Mouse (Mus musculus) adrenal gland (tissue): ENCODE results near the gene Pde4b.

Experiments
- intact Hi-C: fragments of 180-260 bp; cut with DNase I; formaldehyde crosslinking; loops from one replicate; pipeline ENCODE4 v1.15.1; 2025

Pde4b gene

DNA sequence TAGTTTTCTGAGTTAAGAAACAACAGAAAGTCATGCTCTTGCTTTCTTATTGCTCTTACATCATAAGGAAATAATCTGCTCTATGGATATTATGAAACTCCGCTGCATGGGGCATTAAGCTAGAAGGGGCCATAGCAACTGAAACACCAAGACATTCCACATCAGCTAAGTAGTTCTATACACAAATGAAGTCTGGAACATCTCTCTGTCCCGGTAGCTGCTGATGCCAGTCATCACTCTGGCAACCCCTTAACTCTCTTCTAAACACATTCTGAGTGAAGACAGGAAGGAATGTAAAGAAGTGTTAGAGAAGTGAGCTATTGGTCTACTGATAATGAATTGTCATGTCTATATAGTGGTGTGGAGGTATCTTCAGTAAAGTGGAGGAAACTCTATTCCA, 88.6 kb downstream of the Pde4b start:
- intact Hi-C loops: no loop called here

GRCm38 (mm10) chr4:102177258-102177657, 89.9 kb downstream of the Pde4b start:
- intact Hi-C loops: no loop called here

GRCm38 (mm10) chr4:102186888-102187287, 99.5 kb downstream of the Pde4b start:
- intact Hi-C loops: no loop called here

DNA sequence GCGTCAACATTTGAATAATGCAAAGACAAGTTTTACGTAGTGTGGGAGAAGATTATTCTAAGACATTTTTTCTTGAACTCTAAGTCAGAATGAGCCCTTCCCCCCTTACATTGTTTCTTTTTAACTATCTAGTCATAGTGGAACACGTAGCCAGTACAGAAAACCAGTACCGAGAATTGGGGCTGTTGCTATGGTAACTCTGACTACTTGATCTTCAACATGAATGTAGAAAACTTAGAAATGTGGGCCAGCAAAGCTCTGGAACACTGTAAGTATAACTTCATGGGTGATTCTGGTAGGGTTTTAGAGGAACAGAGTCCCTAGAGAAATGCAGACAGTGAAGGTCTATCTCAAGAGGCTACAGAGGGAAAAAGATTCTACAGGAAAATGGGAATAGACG, 110.4 kb downstream of the Pde4b start:
- intact Hi-C loops: no loop called here

DNA sequence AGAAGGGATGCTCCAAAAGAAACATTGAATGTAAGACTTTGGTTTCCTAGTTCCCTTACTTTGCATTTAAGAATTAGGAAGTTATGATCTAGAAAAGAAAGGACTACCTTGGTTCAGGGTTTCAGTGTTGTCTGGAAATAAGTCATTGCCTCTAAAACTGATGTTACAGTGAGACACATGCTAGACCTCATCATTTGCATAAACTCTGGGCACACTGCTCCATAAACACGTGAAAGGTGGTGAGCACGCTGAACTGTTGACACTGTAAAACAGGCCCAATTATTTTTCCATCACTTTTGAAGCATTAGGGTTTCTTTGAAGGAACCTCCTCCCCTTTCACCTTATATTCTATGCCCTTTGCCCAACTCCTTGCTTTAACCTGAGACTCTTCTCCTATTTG, 122.4 kb downstream of the Pde4b start:
- intact Hi-C loops: no loop called here

GRCm38 (mm10) chr4:102226700-102227099, 139.4 kb downstream of the Pde4b start:
- intact Hi-C loops: loop anchor here (2.0 to 5.0 kb wide), 3 partner anchors 94 to 430 kb away; no protein-coding TSS in a partner anchor

- intact Hi-C loops: loop anchor here (5.0 kb wide), 1 partner anchor 253 kb away; no protein-coding TSS in a partner anchor
These were observed 141.7 kb downstream of the Pde4b start for GRCm38 (mm10) chr4:102228953-102229586.

- intact Hi-C loops: no loop called here
These were observed 143.6 kb downstream of the Pde4b start for GRCm38 (mm10) chr4:102230898-102231297.

DNA sequence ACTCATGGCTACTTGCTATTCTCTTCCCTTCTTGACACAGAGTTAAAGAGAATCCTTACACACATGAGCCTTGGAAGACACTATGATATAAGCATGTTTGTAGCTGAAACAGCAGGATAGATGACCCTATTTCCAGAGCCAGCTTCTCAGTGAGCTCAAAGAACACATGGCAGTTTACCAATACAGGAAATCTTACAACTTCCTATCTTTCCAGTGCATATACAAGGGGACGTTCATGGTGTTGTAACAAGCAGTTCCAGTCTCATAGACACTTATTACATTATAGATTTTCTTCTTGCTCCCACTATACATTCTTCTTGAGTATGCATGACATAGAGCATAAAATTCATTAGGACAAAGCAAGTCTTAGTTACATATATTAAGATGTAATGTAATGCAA, 146.3 kb downstream of the Pde4b start:
- intact Hi-C loops: no loop called here

GRCm38 (mm10) chr4:102235151-102235550, 147.8 kb downstream of the Pde4b start:
- intact Hi-C loops: no loop called here

- intact Hi-C loops: no loop called here
These were observed 151.8 kb downstream of the Pde4b start for GRCm38 (mm10) chr4:102239102-102239501.

DNA sequence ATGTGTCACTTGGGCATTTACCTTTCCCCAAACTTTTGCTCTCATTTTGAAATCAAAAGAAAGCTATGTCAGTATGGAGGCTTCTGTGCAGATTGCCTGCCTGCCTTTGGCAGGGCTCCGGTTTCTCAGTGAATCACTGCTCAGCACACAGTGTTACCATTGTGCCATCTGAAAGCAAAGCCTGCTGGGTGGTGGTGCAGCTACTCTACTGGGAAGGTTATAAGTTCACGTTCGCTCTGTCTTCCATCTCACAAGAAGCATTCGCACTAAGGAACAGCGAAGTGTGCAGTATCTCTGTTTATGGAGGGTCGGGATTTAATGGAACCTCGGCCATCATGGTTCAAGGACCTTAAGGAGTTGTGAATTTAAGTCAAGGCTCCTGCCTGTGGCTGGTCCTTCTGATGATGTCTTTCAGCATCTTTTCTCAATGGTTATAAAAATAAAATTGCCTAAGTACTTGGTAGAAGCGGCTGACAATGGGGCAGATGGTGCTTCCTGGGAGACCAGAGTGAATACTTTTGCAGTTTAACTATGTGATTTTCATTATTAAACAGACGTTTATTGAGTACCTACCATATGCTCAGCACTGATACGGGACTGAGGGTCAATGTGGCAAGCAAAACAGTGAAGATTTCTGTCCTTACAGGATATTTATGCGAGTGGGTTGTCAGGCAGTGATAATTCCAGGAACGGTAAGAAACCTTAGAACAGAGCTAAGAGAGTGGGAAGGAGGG, 152.5 kb downstream of the Pde4b start:
- intact Hi-C loops: no loop called here

DNA sequence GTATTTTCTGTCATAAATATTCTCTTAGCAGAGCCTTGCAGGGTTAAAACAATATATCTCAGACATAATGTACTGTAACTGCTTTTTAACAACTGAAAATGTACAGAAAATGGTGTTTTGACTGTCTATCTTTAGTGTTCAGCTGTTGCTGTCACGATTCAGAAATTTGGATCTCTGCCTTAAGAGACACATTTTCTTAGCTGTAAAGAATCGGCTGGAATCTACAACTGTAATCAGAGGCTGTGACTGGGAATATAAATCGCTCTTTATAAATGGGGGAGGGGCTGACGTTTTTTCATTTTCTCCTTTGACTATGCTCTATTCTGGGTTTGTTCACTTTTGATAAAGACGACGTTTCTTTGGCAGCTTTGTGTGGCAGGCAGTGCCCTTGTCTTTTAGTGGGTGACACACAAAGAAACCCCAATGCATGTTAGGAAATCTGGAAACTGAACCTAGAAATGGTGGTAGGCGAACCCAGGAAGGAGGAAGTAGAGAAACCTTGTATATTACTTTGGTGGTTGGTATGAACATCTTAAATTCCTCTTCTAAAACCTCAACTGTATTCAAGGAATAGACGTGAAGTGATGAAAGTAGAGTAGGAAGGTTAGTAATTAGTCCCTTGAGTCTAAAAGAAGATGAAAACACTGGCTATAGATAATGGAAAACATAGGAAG, 153.5 kb downstream of the Pde4b start:
- intact Hi-C loops: no loop called here

DNA sequence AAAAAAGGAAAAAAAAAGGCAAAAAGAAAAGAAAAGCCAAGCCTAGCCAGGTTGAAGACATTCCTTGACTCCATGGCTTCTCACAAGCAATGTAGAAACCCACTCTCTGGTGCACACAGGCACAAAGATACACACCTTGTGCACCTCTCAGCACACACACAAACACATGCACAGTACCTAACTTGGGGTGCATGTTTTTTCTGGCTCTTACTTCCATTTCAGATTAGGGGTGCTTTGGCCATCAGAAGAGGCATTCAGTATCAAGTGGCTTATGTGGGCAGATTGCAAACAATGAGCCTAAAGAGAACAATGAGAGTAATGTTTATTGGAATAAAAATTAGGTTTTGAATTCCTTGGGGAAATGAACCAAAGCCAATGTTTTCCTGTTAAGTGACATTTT, 166.7 kb downstream of the Pde4b start:
- intact Hi-C loops: no loop called here

- intact Hi-C loops: no loop called here
These were observed 167.3 kb downstream of the Pde4b start for GRCm38 (mm10) chr4:102254466-102255294.

GRCm38 (mm10) chr4:102255295-102255670, 167.9 kb downstream of the Pde4b start:
- intact Hi-C loops: no loop called here

DNA sequence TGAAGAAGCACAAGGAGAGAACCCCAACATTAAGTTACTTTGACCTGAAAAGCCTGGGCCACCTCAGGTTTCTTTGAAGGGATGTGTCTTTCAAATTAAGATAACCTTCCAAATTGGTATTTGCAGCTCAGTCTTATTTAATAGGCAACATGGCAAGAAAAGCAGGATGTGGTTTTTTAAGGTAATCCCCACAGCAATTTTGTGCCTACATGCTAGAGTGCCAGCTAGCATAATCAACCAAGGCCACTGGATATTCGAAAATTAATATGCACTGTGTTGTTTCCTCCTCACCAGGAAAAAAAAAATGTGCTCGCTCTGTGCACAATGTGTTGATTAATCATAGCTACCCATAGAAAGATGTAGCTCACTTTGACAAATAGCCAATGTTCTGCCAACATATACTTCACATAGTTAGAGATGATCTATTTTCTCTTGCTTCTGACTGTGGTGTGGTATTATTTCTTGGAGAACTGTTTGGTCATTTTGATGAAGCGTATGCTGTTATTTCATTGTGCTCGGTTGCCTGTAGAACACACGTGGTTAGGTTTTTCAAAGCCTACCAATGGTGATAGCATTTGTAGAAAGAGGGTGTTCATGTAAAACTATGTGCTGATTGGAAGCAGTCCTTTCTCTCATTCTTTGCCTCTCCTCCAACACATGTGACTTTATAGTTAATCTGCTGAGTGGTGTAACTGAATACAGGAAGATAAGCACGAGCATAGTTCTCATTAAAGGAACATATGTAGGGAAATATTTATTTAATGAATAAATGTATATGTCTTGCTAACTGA, 169.0 kb downstream of the Pde4b start:
- intact Hi-C loops: no loop called here

GRCm38 (mm10) chr4:102260216-102260615, 172.9 kb downstream of the Pde4b start:
- intact Hi-C loops: no loop called here

DNA sequence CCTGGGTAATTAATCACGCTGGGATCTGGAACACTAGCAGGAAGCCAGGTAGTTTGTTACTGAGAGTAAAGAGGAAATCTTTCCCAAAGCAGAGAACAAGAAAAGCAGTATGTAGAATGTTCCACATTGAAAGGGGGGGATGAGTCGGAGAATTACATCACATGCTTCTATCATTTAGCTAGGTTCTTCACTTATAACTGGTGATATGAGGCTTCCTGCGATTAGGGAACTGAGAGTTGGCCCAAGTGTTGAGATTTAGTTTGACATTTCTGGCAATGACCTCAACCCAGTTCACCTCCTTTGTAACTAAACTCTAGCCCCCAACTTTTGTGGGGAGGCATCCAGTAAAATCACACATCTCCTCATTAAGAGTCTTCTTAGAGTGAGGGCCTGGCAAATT, 185.0 kb downstream of the Pde4b start:
- intact Hi-C loops: no loop called here

DNA sequence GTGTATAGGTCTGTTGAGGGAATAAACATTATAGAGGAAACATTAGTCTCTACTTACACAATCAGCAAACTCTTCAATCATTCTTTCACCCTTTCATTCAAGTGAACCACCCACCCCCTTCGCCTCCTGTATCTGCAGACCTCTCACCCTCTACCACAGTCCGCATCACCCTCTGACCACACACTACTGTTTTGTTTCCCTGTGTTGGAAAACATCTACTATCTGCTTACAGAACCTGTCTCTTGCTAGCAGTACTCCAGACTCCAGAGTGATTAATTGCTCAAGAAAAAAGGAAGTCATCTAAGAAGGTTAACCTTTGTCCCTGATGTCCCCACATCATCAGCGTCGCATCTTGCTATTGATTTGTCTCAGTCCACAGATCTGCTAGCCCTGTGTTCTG, 185.4 kb downstream of the Pde4b start:
- intact Hi-C loops: no loop called here

- intact Hi-C loops: no loop called here
These were observed 188.4 kb downstream of the Pde4b start for GRCm38 (mm10) chr4:102275716-102276115.
